Mouse (Mus musculus): Measurements from ENCODE around the gene Kcnj9. TPM values are rescaled to one million over a fixed set of nuclear protein-coding genes. Genes with fewer than 3 reads are reported as not detected.

Gene Kcnj9
- total RNA-seq, 2 experiments from 2014 or later, result not detected

DNA sequence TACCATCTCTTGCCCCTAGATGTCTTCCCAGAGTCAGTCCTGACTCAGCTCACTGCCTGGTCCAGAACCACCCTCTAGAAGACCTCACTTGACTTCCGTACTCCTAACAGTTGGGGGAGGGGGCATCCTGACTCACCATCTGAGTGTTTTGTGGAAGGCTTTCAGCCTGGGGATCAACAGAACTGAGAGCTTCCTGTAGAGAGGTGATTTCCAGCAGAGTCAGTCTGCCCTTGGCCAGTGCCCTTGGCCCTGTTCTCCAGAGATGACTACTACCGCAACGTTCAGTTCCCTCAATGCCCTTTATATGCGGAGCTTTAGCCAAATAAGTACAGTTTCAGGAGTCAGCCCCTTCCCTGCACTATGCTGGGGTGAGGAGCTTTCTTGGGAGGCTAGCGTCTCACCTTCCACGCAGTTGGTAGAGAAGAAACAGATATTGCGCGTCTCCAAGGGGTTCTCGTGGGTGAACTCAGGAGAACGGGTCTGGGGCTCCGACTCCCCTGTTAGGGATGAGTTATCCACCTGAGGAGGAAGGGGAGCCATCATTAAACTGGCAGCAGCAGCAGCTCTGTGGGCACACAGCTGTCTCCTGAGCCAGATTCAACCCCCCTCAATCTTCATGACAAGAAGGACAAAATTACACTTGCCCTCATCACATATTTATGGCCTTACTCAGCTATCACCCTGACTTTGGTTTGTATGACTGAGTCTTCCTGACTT lies 40.1 kb downstream of the Kcnj9 start:
- DNase-seq, result no peak

DNA sequence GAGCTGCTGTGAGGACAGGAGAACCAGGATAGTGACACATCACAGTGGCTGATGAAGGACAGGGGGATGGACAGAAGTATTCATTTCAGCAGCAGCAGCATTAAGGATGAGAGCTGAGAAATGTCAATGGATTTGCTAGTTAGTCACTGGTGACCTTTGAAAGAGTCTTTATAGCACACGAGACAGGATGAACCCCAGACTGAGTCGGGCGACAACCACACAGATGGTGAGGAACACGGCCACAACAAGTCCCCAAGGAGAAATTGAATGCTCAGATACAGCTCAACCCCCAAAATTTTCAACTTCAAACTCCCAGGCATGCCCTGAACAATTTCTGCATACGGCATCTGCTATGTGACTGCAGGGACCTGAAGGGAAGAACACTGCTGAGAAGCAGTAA lies 42.4 kb downstream of the Kcnj9 start:
- no peak for DNase-seq

DNA sequence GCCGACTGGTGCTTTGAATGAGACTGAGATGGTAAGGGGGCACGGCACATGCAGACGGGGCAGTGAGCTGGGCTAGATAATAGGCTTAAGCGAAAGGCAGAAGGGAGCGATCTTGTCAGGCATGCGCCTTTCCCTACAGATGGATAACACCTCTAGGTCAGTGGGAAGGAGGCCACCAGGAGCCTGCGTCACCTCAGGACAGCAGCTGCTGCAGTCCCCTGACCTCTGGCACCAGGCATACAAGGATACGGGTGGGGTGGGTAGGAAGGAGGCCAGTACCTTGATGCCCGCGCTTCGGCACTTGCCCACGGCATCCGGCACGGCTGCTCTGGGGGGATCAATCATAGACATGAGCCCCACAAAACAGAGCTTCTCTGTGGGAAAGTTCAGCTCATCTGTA lies 44.9 kb downstream of the Kcnj9 start:
- DNase-seq, result no peak

DNA sequence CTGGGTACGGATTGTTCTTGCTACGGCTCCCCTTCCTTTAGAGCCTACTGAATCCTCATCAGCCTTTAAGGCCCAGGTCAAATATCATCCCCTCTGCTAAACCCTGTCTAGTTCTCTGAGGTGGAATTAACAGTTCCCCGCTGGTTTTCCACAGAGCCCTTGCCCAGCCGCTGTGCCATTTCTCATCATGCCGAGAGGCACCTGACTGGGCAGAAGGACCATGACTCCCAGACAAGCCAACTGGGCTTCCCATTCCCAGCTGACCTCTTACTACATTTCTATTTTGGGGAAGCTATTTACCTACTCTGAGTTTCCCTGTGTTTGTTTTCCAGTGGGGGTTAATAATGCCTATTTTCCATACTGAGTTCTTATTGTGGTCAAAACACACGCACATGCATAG lies 46.0 kb downstream of the Kcnj9 start:
- DNase-seq, result peak; percentile 59 to 63

DNA sequence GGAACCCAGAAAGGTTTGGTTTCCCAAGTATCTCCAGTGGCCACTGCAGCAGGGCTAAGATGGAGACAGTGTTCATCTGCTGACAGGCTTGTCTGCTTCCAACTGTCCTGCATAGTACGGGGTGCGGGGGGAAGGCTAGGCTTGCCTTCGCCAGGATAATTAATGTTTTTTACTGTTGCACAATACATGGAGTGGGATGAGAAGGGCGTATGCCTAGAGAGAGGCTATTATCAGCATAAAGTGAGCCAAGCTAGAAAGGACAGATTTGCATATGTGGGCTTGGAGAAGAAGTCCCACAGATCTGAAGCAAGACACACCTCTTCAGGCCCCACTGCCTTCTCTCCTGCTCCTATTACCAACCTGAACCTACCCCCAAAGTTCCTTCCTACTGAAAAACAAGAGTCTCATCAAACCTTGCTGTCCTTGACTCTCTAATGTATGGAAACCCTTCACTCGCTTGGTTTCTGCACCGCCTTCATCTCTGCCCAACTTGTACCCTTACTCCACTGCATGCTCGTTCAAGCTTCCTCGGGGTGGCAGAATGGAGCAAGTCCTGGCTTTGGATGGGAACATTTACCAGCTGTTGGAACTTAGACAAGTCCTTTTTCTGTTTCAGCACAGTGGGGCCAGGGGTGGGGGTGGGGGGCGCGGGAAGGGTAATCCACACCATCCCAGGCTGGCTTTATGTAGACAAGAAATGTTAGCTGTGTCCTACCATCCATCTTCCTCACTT lies 47.4 kb downstream of the Kcnj9 start:
- DNase-seq, result peak; percentile 57 to 70

DNA sequence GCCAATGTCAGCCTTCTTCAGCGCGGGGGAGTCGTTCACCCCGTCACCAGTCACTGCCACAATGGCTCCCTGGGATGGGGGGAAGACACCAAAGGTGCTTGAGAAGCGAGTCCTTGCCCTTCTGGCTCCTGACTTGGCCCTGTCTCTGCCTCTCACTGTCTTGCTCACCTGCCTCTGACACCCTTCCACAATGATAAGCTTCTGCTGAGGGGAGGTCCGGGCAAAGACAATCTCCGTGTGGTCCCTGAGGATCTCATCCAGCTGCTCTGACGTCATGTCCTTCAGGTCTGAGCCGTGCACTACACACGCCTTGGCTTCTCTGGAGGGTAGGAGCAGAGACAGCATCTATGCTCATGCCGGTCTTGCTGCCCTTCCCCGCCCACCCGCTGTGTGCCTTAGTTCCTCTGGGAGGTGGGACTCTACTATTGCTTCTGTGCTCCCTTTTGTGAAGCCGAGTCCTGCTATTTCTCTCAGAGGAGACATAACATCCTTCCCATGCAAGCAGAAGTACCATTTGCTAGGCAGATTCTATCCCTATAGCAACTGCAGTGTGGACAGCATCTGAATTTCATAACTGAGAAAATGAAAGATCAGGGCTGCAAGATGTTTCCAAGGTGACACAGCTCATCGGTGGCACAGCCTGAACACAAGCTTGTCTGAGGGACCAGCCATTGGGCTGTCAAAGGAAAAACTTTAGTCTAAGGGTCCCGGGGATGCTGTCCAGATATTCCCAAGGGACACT lies 49.2 kb downstream of the Kcnj9 start:
- DNase-seq, result peak in 1 of 2 experiments; percentile 10

DNA sequence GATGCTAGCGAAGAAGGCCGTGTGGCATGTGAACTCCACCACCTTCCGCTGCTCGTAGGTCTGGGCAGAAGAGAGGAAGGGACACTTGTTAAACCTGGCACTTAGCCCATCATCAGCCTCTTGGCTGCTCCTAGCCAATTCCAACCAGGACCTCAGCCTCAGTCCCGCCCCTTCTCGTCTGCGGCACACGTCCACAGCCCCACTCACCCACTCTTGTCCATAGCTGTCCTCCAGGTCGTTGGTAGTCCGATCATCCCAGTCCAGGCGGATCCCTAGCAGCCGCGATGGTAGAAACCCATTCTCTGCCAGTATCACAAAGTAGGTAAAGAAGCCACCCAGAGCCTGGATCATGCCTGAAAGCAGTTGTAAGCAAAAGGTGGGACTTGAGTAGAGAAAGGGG lies 50.8 kb downstream of the Kcnj9 start:
- peak in 1 of 2 experiments; percentile 16 for DNase-seq

DNA sequence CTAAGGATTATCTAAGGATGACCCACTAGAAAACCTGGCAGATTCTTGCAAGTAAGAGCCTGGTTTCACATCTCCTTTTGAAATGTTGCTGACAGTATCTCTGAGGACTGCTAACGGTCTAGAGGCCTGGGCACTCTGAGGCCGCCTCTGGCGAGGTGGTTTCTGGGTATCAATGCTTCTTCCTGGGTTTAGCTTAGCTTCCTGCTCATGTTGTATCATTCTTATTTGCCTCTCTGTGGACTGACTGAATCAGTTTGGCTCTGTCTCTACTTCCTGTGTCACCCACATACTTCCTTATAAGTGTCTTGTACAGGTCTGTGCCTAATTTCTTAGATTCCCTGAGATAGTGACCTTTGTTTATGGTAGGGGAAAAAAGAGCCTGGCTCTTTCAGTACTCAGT lies 51.9 kb downstream of the Kcnj9 start:
- peak; percentile 15 to 64 for DNase-seq

DNA sequence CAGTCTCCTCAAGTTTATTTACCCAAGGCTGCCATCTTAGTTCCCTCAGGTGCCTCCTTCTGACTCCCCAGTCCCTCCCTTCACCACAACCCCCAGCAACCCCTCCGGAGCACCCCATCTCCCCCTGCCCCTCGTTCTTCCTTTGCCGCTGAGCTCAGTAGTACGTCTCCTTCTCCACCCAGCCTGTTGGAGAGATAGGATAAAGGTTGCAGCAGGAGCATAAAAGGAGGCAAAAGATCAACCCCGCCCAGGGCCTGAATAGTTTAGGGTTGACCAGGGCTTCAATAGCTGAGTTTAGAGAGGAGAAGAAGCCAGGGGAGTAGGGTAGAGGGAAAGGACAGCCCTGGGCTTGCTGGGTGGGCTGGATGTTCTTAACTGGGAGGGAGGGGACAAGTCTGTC lies 54.6 kb downstream of the Kcnj9 start:
- DNase-seq, result peak in 1 of 2 experiments; percentile 2

DNA sequence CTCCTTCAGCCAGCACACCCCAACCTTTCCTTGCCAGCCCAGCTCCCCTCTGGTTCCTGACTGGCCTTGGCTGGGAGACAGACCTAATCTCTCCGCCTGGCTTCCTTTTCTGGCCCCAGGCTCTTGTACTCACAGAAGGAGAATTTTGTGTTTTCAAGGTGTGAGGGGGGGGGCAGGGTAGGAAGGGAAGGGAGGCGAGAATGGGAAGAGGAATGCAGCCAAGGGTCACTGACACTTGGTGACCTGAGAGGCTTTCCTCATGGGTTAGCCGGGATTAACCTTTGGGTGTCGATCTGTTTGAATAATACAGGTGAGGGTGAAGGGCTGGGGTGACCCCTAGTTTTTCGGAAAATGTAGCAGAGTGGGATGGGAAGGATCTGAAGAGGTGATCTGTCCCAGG lies 55.0 kb downstream of the Kcnj9 start:
- peak in 1 of 2 experiments; percentile 10 for DNase-seq

DNA sequence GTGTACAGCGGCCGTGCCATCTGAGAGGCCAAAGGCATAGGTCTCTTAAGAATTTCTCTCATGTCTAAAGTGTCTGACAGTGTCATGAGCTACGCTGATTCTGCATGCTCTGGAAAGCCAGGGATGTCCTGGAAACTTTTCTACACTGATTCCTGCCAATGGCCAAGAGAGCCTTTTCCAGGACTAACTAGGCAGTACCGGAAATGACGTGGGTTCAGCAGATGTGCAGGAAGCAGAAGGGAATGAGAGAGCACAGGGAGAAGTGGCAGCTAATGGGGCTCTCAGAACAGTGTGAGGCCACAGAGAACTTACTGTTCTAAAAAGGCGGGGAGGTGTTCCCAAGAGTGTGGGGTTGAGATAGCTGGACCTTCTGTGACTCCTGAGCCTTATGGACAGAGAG lies 55.7 kb downstream of the Kcnj9 start:
- peak; percentile 65 to 75 for DNase-seq

DNA sequence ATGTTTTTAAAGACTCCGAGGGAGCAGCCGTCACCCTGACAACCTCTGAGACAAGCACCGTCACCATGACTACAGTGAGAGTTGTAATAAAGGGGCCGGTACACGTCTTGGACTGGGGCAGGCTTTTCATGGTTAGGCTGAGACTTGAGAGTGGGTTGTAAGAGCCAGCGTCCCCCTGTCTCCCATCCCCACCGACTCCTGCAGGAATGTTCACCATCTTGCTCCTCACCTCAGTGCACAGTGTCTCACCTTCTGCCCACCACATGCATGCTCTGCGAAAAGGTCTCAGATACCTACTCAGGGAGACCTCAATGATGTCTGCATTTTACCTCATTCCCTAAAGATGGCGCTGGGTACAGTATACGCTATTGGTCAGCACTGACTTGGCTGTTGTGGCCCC lies 57.4 kb downstream of the Kcnj9 start:
- DNase-seq, result no peak

DNA sequence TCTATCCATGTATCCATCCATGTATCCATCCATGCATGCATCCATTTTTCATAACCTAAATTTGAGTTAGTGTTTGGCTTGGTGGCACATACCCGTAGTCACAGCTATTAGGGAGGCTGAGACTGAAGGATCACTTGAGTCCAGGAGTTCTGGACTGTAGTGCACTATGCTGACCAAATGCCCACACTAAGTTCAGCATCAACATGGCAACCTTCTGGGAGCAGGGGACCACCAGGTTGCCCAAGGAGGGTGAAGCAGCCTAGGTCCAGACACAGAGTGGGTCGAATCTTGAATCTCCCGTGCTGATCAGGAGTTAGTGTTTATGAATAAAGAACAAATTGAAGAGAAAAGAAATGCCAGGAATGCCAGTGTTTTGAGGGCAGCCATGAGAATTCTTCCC lies 57.9 kb downstream of the Kcnj9 start:
- no peak for DNase-seq

Other genes with a start within 250 kb of the Kcnj9 start
- 100 to 1,000 TPM; 106 to 108 TPM for gene Copa, start 246.8 kb downstream of the Kcnj9 start, total RNA-seq (2021)
- gene Ncstn, start 246.5 kb downstream of the Kcnj9 start, total RNA-seq (2021), result 10 to 100 TPM; 39.5 to 43.8 TPM
- 100 to 1,000 TPM; 116 to 143 TPM for gene Pex19, start 202.6 kb downstream of the Kcnj9 start, total RNA-seq (2021)
- 100 to 1,000 TPM; 110 to 119 TPM for gene Dcaf8, start 181.2 kb downstream of the Kcnj9 start, total RNA-seq (2021)
- 10 to 100 TPM; 57.4 to 69.9 TPM for gene Pea15a, start 122.5 kb downstream of the Kcnj9 start, total RNA-seq (2021)
- gene Casq1, start 109.5 kb downstream of the Kcnj9 start, total RNA-seq (2021), result 1 to 10 TPM; 2.2 to 2.7 TPM
- not detected for gene Atp1a4, start 70.9 kb downstream of the Kcnj9 start, total RNA-seq (2021)
- 10 to 100 TPM in 1 of 2 experiments, 1 to 10 TPM in 1; 9.8 to 10.1 TPM for gene Igsf8, start 67.7 kb downstream of the Kcnj9 start, total RNA-seq (2021)
- gene Atp1a2, start 31.3 kb downstream of the Kcnj9 start, total RNA-seq (2021), result 100 to 1,000 TPM; 496 to 511 TPM
- gene Kcnj10, start 11.9 kb upstream of the Kcnj9 start, total RNA-seq (2021), result under 1 TPM; 0.17 to 0.18 TPM
- gene Pigm, start 47.2 kb upstream of the Kcnj9 start, total RNA-seq (2021), result 1 to 10 TPM; 3.2 to 4.2 TPM
- gene Slamf9, start 146.0 kb upstream of the Kcnj9 start, total RNA-seq (2021), result 1 to 10 TPM; 1.2 to 2.2 TPM
- under 1 TPM; 0.28 to 0.45 TPM for gene Igsf9, start 152.5 kb upstream of the Kcnj9 start, total RNA-seq (2021)
- gene Tagln2, start 170.7 kb upstream of the Kcnj9 start, total RNA-seq (2021), result 10 to 100 TPM; 56.8 to 58.8 TPM
- 1 to 10 TPM in 1 of 2 experiments, not detected in 1; 1.2 TPM for gene Cfap45, start 191.5 kb upstream of the Kcnj9 start, total RNA-seq (2021)
- gene Vsig8, start 226.6 kb upstream of the Kcnj9 start, total RNA-seq (2021), result not detected

Measured in heart, adult 18-20 months (tissue).